Mouse (Mus musculus): ENCODE measurements around the gene 5430419D17Rik.

The 5430419D17Rik gene

GRCm38 (mm10) chr7:131174121-131174520, at the start of gene 5430419D17Rik:
TSS of gene 5430419D17Rik (plus strand) at chr7:131174402.
- DNase-seq (ENCODE audit: low spot score in 2 of 2) = peak in 1 of 2 experiments; percentile 51

GRCm38 (mm10) chr7:131130021-131130420, 44.2 kb upstream of the 5430419D17Rik start:
- no peak for DNase-seq (ENCODE audit: low spot score in 2 of 2)

- no peak for DNase-seq (ENCODE audit: low spot score in 2 of 2)
These were observed 41.0 kb upstream of the 5430419D17Rik start for GRCm38 (mm10) chr7:131133181-131133580.

GRCm38 (mm10) chr7:131146214-131146613, 28.0 kb upstream of the 5430419D17Rik start, which contains the start of gene 4933402N03Rik:
TSS of gene 4933402N03Rik (minus strand) at chr7:131146314.
- no peak for DNase-seq (ENCODE audit: low spot score in 2 of 2)

- no peak for DNase-seq (ENCODE audit: low spot score in 2 of 2)
These were observed 24.0 kb upstream of the 5430419D17Rik start for GRCm38 (mm10) chr7:131150179-131150578.

GRCm38 (mm10) chr7:131153044-131153443, 21.2 kb upstream of the 5430419D17Rik start:
- no peak for DNase-seq (ENCODE audit: low spot score in 2 of 2)

GRCm38 (mm10) chr7:131162251-131162650, 12.0 kb upstream of the 5430419D17Rik start:
- DNase-seq (ENCODE audit: low spot score in 2 of 2) = no peak

GRCm38 (mm10) chr7:131167771-131168170, 6.4 kb upstream of the 5430419D17Rik start:
- DNase-seq (ENCODE audit: low spot score in 2 of 2) = peak in 1 of 2 experiments; percentile 43

GRCm38 (mm10) chr7:131169099-131169498, 5.1 kb upstream of the 5430419D17Rik start:
- DNase-seq (ENCODE audit: low spot score in 2 of 2) = peak in 1 of 2 experiments; percentile 33

GRCm38 (mm10) chr7:131182685-131183084, 8.5 kb downstream of the 5430419D17Rik start:
- DNase-seq (ENCODE audit: low spot score in 2 of 2) = peak; percentile 17 to 69

GRCm38 (mm10) chr7:131184339-131184738, 10.1 kb downstream of the 5430419D17Rik start:
- DNase-seq (ENCODE audit: low spot score in 2 of 2) = no peak

- DNase-seq (ENCODE audit: low spot score in 2 of 2) = no peak
These were observed 12.8 kb downstream of the 5430419D17Rik start for GRCm38 (mm10) chr7:131187047-131187446.

GRCm38 (mm10) chr7:131187996-131188395, 13.8 kb downstream of the 5430419D17Rik start:
- DNase-seq (ENCODE audit: low spot score in 2 of 2) = no peak

- DNase-seq (ENCODE audit: low spot score in 2 of 2) = no peak
These were observed 48.9 kb downstream of the 5430419D17Rik start for GRCm38 (mm10) chr7:131223086-131223485.

- DNase-seq (ENCODE audit: low spot score in 2 of 2) = no peak
These were observed 61.9 kb downstream of the 5430419D17Rik start for GRCm38 (mm10) chr7:131236091-131236490.

- DNase-seq (ENCODE audit: low spot score in 2 of 2) = no peak
These were observed 70.8 kb downstream of the 5430419D17Rik start for GRCm38 (mm10) chr7:131244993-131245392.

- no peak for DNase-seq (ENCODE audit: low spot score in 2 of 2)
These were observed 82.6 kb downstream of the 5430419D17Rik start for GRCm38 (mm10) chr7:131256841-131257240.

- no peak for DNase-seq (ENCODE audit: low spot score in 2 of 2)
These were observed 83.1 kb downstream of the 5430419D17Rik start for GRCm38 (mm10) chr7:131257309-131257708.

- no peak for DNase-seq (ENCODE audit: low spot score in 2 of 2)
These were observed 86.7 kb downstream of the 5430419D17Rik start for GRCm38 (mm10) chr7:131260946-131261345.

GRCm38 (mm10) chr7:131264251-131264650, 90.0 kb downstream of the 5430419D17Rik start:
- no peak for DNase-seq (ENCODE audit: low spot score in 2 of 2)

GRCm38 (mm10) chr7:131265851-131266250, 91.6 kb downstream of the 5430419D17Rik start:
- DNase-seq (ENCODE audit: low spot score in 2 of 2) = no peak

- no peak for DNase-seq (ENCODE audit: low spot score in 2 of 2)
These were observed 122.9 kb downstream of the 5430419D17Rik start for GRCm38 (mm10) chr7:131297151-131297550.

- no peak for DNase-seq (ENCODE audit: low spot score in 2 of 2)
These were observed 129.1 kb downstream of the 5430419D17Rik start for GRCm38 (mm10) chr7:131303340-131303739.

- DNase-seq (ENCODE audit: low spot score in 2 of 2) = no peak
These were observed 132.5 kb downstream of the 5430419D17Rik start for GRCm38 (mm10) chr7:131306733-131307132.

Data from spleen, postnatal 4 days (tissue).